Mouse (Mus musculus) thymus, adult 2 months (tissue): ENCODE measurements around the gene Palld.

Experiments
- CTCF ChIP-seq: fragments of 200-500 bp; IDR thresholded peaks from 2 replicates; pipeline ENCODE4 v1.5.1; 2012; ENCODE audit warnings: mild to moderate bottlenecking, control low read depth, low read length, moderate library complexity, borderline replicate concordance; ENCODE audit not compliant: control insufficient read depth, poor library complexity, insufficient read depth; ENCODE audit errors: extremely low read depth
- POLR2A ChIP-seq: fragments of 200-500 bp; IDR thresholded peaks from 2 replicates; pipeline ENCODE4 v1.6.1; 2012; ENCODE audit warnings: mild to moderate bottlenecking, low read length, control low read depth, moderate library complexity; ENCODE audit not compliant: control insufficient read depth, poor library complexity, insufficient read depth; ENCODE audit errors: extremely low read depth

DNA sequence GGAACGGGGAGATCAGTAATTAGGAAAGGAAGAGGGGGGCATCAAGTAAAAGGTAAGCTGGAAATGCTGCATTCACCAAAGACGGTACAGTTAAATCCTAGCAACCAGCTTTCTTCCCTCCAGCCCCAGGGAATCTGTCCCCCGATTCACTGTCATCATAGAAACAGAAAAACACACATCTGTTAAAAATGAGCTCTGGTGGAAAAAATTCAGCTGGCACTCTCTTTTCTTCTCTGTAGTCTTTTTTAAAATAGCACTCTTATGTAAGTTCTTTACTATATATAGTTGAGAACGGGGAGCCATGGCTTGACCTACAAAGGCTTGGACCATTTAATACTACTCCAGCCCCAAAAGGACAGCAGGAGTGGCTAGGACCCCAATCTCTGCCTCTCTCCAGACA, 332.8 kb downstream of the Palld start:
- TF ChIP-seq CTCF (no peak), POLR2A (no peak)
